Mouse (Mus musculus): ENCODE measurements around the gene Ccnjl. TPM values are rescaled to one million over a fixed set of nuclear protein-coding genes. Genes with fewer than 3 reads are reported as not detected.

Gene Ccnjl
- polyA plus RNA-seq, 1 experiment from 2014 or later: 9.5 TPM

Other genes with a start within 250 kb of the Ccnjl start
- 27.0 and 32.7 TPM in 2 replicates for gene Pttg1, start 102.5 kb upstream of the Ccnjl start, polyA plus RNA-seq (2015; fragmentation: Nextera tagmentation; extraction: Ambion mirVana)
- 76.9 and 87.8 TPM in 2 replicates for gene Slu7, start 95.0 kb upstream of the Ccnjl start, polyA plus RNA-seq (2015; fragmentation: Nextera tagmentation; extraction: Ambion mirVana)
- 5.9 and 6.5 TPM in 2 replicates for gene C1qtnf2, start 54.5 kb upstream of the Ccnjl start, polyA plus RNA-seq (2015; fragmentation: Nextera tagmentation; extraction: Ambion mirVana)
- 2.7 and 3.3 TPM in 2 replicates for gene 4933415A04Rik, start 58.3 kb downstream of the Ccnjl start, polyA plus RNA-seq (2015; fragmentation: Nextera tagmentation; extraction: Ambion mirVana)
- gene Fabp6, start 72.8 kb downstream of the Ccnjl start, polyA plus RNA-seq (2015; fragmentation: Nextera tagmentation; extraction: Ambion mirVana): not detected in 2 replicates
- 26.7 and 26.8 TPM in 2 replicates for gene Pwwp2a, start 153.2 kb downstream of the Ccnjl start, polyA plus RNA-seq (2015; fragmentation: Nextera tagmentation; extraction: Ambion mirVana)
- 66.9 and 75.7 TPM in 2 replicates for gene Ttc1, start 219.2 kb downstream of the Ccnjl start, polyA plus RNA-seq (2015; fragmentation: Nextera tagmentation; extraction: Ambion mirVana)